ENCODE assay signal across 29 mouse cellular contexts in the genomic region with DNA sequence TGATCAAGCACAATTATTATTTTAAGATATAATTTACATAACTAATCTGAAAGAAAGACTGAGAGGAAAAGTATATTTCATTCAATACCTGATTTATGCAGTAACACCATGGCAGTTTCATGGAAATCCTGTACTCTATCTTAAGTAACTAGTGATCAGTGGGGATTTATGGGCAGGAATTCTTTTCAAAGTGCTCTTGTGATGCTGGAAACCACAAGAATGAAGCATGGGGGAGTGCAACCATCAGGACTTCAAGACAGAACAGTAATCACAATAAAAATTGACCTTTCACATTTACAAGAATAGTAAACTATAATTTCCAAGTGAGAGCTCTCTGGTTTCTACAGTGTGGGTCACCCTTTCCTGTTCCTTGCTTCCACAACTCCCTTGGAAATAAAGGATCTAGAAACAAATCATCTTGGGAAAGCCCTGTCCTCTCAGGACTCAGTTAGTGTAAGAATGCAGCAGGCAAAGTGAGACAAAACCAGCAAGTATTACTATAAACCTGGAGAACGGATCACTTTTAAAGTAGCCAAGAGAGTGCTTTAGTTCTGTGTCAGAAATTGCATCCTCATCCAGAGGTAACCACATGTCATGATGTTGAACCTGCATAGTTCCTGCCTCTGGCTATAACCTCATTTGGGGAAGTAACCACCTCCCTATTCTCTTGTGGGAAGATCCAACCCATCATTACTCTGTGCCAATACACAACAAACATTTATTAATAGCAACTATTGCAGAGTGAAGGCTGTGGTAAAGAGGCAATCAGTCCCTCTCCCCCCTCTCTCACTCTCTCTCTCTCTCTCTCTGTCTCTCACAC.
A peak's percentile ranks its signal among the peaks of the same experiment; 100 is the strongest.
DNase-seq lines count a peak whose midpoint lies in the region; ATAC-seq and TF ChIP-seq lines count a peak whose summit lies in the region.
"Had no signal": no experiment of that assay in that cellular context is flagged by ENCODE, and none has a peak within 500 bp of the region (broad histone marks: within the 10 kb centered on the region; RNA-seq: fewer than 3 reads in every experiment).

No protein-coding gene starts in this region.

- H3K9ac ChIP-seq in kidney, embryonic 14.5 days (ENCODE audit: low read depth, low read length) = no peak overlapping the region
- H3K9ac ChIP-seq in forebrain, embryonic 13.5 days = no peak overlapping the region
- H3K9ac ChIP-seq: heart, embryonic 12.5 days; limb, embryonic 15.5 days; liver, embryonic 13.5 days; neural tube, embryonic 12.5 days had no signal

- H3K36me3 ChIP-seq in kidney, embryonic 14.5 days (ENCODE audit: control insufficient read depth, insufficient read depth, low read length) = no peaks in the 10 kb centered on the region; the same call in 1 of the 2 replicates
- H3K36me3 ChIP-seq in myocyte (ENCODE audit: control insufficient read depth, insufficient read depth) = peaks cover 16% of the 10 kb centered on the region
- H3K36me3 ChIP-seq in forebrain, embryonic 13.5 days (ENCODE audit: poor library complexity, severe bottlenecking) = 0 out of 2 replicates have a peak, but pooled peaks cover 4% of the 10 kb centered on the region
- H3K36me3 ChIP-seq in heart, embryonic 10.5 days = peaks cover 5% of the 10 kb centered on the region; the same call in 1 of the 2 replicates
- H3K36me3 ChIP-seq: heart, embryonic 12.5 days; limb, embryonic 15.5 days; liver, embryonic 13.5 days; neural tube, embryonic 12.5 days had no signal

- no peak overlapping the region; the same call in 1 of the 2 replicates for H3K27ac ChIP-seq in kidney, embryonic 14.5 days (ENCODE audit: low read depth, low read length)
- H3K27ac ChIP-seq in embryonic fibroblast, embryonic 13.5 days (ENCODE audit: insufficient read depth, low read length) = peak overlapping the region; percentile 83
- no peak overlapping the region for H3K27ac ChIP-seq in forebrain, embryonic 13.5 days
- H3K27ac ChIP-seq in heart, embryonic 10.5 days = no peak overlapping the region
- H3K27ac ChIP-seq: limb, embryonic 10.5 days; limb, embryonic 15.5 days; liver, embryonic 13.5 days; neural tube, embryonic 12.5 days had no signal

- no peak overlapping the region for H3K4me3 ChIP-seq in kidney, embryonic 14.5 days (ENCODE audit: low read length)
- no peak overlapping the region for H3K4me3 ChIP-seq in embryonic fibroblast, embryonic 13.5 days (ENCODE audit: insufficient read depth, low read length)
- H3K4me3 ChIP-seq in myocyte = no peak overlapping the region
- no peak overlapping the region for H3K4me3 ChIP-seq in forebrain, embryonic 13.5 days
- H3K4me3 ChIP-seq in heart, embryonic 10.5 days = no peak overlapping the region
- H3K4me3 ChIP-seq: heart, embryonic 12.5 days; limb, embryonic 10.5 days; limb, embryonic 15.5 days; liver, embryonic 13.5 days; neural tube, embryonic 12.5 days had no signal

- no peak overlapping the region for H3K4me2 ChIP-seq in kidney, embryonic 14.5 days (replicated peaks; ENCODE audit: low read depth, low read length)
- peak overlapping the region; percentile 52 for H3K4me2 ChIP-seq in myocyte (ENCODE audit: low read depth)
- no peak overlapping the region for H3K4me2 ChIP-seq in forebrain, embryonic 13.5 days
- H3K4me2 ChIP-seq: heart, embryonic 12.5 days; limb, embryonic 15.5 days; liver, embryonic 13.5 days; neural tube, embryonic 12.5 days had no signal

- no peaks in the 10 kb centered on the region for H3K9me3 ChIP-seq in kidney, embryonic 14.5 days (ENCODE audit: control insufficient read depth, low read length)
- H3K9me3 ChIP-seq in forebrain, embryonic 13.5 days (replicated peaks) = no peaks in the 10 kb centered on the region
- H3K9me3 ChIP-seq in heart, embryonic 10.5 days = no peaks in the 10 kb centered on the region
- H3K9me3 ChIP-seq: heart, embryonic 12.5 days; limb, embryonic 10.5 days; limb, embryonic 15.5 days; liver, embryonic 13.5 days; neural tube, embryonic 12.5 days had no signal

- H3K27me3 ChIP-seq in kidney, embryonic 14.5 days (ENCODE audit: control insufficient read depth, insufficient read depth, low read length) = no peaks in the 10 kb centered on the region
- no peaks in the 10 kb centered on the region for H3K27me3 ChIP-seq in myocyte (ENCODE audit: control insufficient read depth, insufficient read depth, insufficient read length)
- no peaks in the 10 kb centered on the region for H3K27me3 ChIP-seq in forebrain, embryonic 13.5 days
- H3K27me3 ChIP-seq in heart, embryonic 10.5 days (ENCODE audit: insufficient read depth, poor library complexity, severe bottlenecking) = no peaks in the 10 kb centered on the region
- H3K27me3 ChIP-seq: heart, embryonic 12.5 days; limb, embryonic 15.5 days; liver, embryonic 13.5 days; neural tube, embryonic 12.5 days; Patski had no signal

- WGBS in kidney, embryonic 14.5 days = 31% methylated on average over 1 of the region's 1 CpGs
- 83% methylated on average over 1 of the region's 1 CpGs for WGBS in forebrain, embryonic 13.5 days
- WGBS in heart, embryonic 10.5 days = 76% methylated on average over 1 of the region's 1 CpGs

- peak; percentile 76 for ATAC-seq in kidney, embryonic 14.5 days (ENCODE audit: low FRiP score, low TSS enrichment)
- no peak for ATAC-seq in forebrain, embryonic 13.5 days
- ATAC-seq: CD4-positive, CD25-positive, alpha-beta regulatory T cell, adult 4 months; hindbrain, embryonic 16.5 days; lung, postnatal 0 days; Patski had no signal

- no peaks in the 10 kb centered on the region for H3K4me1 ChIP-seq in kidney, embryonic 14.5 days (ENCODE audit: control insufficient read depth, insufficient read depth, low read length)
- peaks cover 6% of the 10 kb centered on the region for H3K4me1 ChIP-seq in embryonic fibroblast, embryonic 13.5 days (ENCODE audit: control insufficient read depth, insufficient read depth, low read length)
- H3K4me1 ChIP-seq in forebrain, embryonic 13.5 days = no peaks in the 10 kb centered on the region
- H3K4me1 ChIP-seq in heart, embryonic 10.5 days = no peaks in the 10 kb centered on the region
- H3K4me1 ChIP-seq: heart, embryonic 12.5 days; limb, embryonic 10.5 days; limb, embryonic 15.5 days; liver, embryonic 13.5 days; neural tube, embryonic 12.5 days had no signal

- no peak for TF ChIP-seq POLR2A in embryonic fibroblast, embryonic 13.5 days (IDR thresholded peaks at IDR 0.05; ENCODE audit: low read depth, low read length)
- no peak for TF ChIP-seq POLR2A in myocyte (IDR thresholded peaks at IDR 0.05; ENCODE audit: insufficient read length, low read depth)

- H3ac ChIP-seq in myocyte (ENCODE audit: control insufficient read depth, insufficient read length) = no peak overlapping the region

- H3K79me2 ChIP-seq in myocyte (ENCODE audit: control insufficient read depth, insufficient read depth) = peaks cover 5% of the 10 kb centered on the region

- no peak for DNase-seq in kidney, postnatal 4 days
- peak; percentile 55 for DNase-seq in 416B (ENCODE audit: low read depth)
- no peak for DNase-seq in heart, embryonic 10.5 days (ENCODE audit: low spot score)
- DNase-seq: adrenal gland, postnatal 10 days; cerebellum, adult 8-10 months; cerebellum, postnatal 25 days; gastrocnemius, postnatal 14 days; heart, adult 18-20 months; kidney, adult 2 months; layer of hippocampus, adult 9-11 months; liver, embryonic 13.5 days; lung, adult 18-20 months; lung, postnatal 4 days; midbrain, embryonic 14.5 days; right cerebral cortex, adult 18-20 months; spleen, adult 18-20 months; thymus, postnatal 25 days had no signal

- no peak for TF ChIP-seq CTCF in embryonic fibroblast, embryonic 13.5 days (IDR thresholded peaks at IDR 0.05; ENCODE audit: borderline replicate concordance, insufficient read depth, low read length)

TF ChIP-seq in myocyte, 11 proteins besides CTCF, POLR2A, EP300 and RAD21:
- TF ChIP-seq MAX (IDR thresholded peaks at IDR 0.05; ENCODE audit: low read depth) = no peak
- no peak for TF ChIP-seq REST (IDR thresholded peaks at IDR 0.05; ENCODE audit: insufficient read depth, insufficient read length)
- TF ChIP-seq TCF3 (IDR thresholded peaks at IDR 0.05; ENCODE audit: insufficient read length, low read depth) = no peak
